Mouse (Mus musculus): ENCODE measurements around the gene Zbtb38. TPM values are rescaled to one million over a fixed set of nuclear protein-coding genes. Genes with fewer than 3 reads are reported as not detected.

Gene Zbtb38
- polyA plus RNA-seq, 1 experiment from 2014 or later = 15.3 TPM

DNA sequence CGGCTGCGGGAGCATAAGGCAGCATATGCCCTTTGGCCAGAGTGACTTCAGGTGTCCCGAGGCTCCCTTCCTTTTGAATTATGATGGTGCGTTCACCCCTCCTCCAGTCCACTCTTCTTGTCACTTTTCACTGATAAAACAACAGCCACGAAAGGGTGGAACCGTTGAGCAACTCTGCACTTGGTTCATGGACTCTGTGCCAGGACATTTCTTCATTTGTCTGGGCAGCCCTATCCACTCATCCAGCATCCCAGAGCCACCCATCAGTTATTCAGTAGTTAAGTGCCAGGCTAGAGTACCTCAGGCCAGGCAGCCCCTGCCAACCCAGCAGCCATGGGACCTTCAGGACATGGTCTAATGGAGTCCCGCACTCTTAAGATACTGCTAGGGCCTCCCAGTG, 114.1 kb downstream of the Zbtb38 start:
- H3K27ac ChIP-seq (replicated peaks) = no peak overlapping the region
- no peak for TF ChIP-seq CTCF (IDR thresholded peaks at IDR 0.05; ENCODE audit: low read depth)
- no peak for TF ChIP-seq EP300 (optimal IDR thresholded peaks at IDR 0.05)
- no peak for DNase-seq (ENCODE audit: low spot score)
- WGBS = 69% methylated on average over 7 of the region's 7 CpGs
- H3K4me1 ChIP-seq (replicated peaks; ENCODE audit: control insufficient read depth, insufficient read depth) = no peaks in the 10 kb centered on the region
- peak; percentile 38; the same call in 1 of the 2 replicates for ATAC-seq (ENCODE audit: low FRiP score, low TSS enrichment)
- no peak overlapping the region for H3K4me2 ChIP-seq (replicated peaks; ENCODE audit: low read depth)
- H3K4me3 ChIP-seq (ENCODE audit: low read depth, low read length) = no peak overlapping the region
- H3K27me3 ChIP-seq (ENCODE audit: control insufficient read depth, insufficient read depth, low read length) = no peaks in the 10 kb centered on the region
- H3K9ac ChIP-seq (ENCODE audit: low read length) = no peak overlapping the region
- H3K9me3 ChIP-seq (ENCODE audit: control insufficient read depth, low read length) = no peaks in the 10 kb centered on the region
- no peaks in the 10 kb centered on the region for H3K36me3 ChIP-seq (ENCODE audit: control insufficient read depth, insufficient read depth, low read length)

GRCm38 (mm10) chr9:96637157-96637548, 115.5 kb downstream of the Zbtb38 start:
- WGBS = 79% methylated on average over 7 of the region's 7 CpGs

DNA sequence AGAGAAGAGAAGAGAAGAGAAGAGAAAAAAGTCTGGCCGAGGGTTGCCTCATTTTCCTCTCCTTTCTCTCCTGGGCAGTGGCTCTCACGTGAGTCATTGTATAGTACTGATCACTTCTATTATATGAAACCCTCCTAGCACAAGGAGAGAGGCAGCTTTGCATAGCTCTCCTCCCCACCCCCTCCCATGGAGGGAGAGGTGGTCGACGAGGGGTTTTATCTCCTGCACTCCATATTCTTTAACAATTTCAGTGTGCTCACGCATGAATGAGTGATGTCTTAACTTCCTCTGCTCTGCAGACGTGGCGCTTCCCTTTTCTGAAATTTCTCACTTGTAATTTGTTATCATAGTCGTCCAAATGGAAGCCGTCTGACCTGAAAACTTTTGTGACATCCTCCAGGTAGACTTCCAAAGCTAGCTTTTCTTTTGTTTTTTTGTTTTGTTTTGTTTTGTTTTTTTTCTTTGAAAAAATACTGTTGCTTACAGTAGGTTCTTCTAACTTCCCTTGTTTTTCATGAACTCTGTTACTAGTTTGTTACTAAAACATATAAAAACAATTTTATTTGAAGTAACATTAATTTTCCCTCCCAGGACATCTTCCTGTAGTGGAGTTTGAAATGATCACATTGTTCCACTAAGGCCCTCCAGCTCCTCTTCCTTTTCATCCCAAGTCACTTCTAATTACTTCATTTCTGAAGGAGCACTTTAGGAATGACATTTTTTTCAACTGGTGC, 116.0 kb downstream of the Zbtb38 start:
- no peak overlapping the region for H3K4me3 ChIP-seq (ENCODE audit: low read depth, low read length)
- no peak overlapping the region for H3K27ac ChIP-seq (replicated peaks)
- no peak for TF ChIP-seq EP300 (optimal IDR thresholded peaks at IDR 0.05)
- TF ChIP-seq CTCF (IDR thresholded peaks at IDR 0.05; ENCODE audit: low read depth) = no peak
- no peaks in the 10 kb centered on the region for H3K36me3 ChIP-seq (ENCODE audit: control insufficient read depth, insufficient read depth, low read length)
- DNase-seq (ENCODE audit: low spot score) (no peak), ATAC-seq (ENCODE audit: low FRiP score, low TSS enrichment) (no peak)
- H3K4me1 ChIP-seq (replicated peaks; ENCODE audit: control insufficient read depth, insufficient read depth) = no peaks in the 10 kb centered on the region
- H3K4me2 ChIP-seq (replicated peaks; ENCODE audit: low read depth) = no peak overlapping the region
- H3K9me3 ChIP-seq (ENCODE audit: control insufficient read depth, low read length) = no peaks in the 10 kb centered on the region
- H3K27me3 ChIP-seq (ENCODE audit: control insufficient read depth, insufficient read depth, low read length) = no peaks in the 10 kb centered on the region
- 55% methylated on average over 9 of the region's 9 CpGs for WGBS
- H3K9ac ChIP-seq (ENCODE audit: low read length) = no peak overlapping the region

More at GRCm38 (mm10) chr9:96637157-96637548, 115.5 kb downstream of the Zbtb38 start:
- Histone ChIP-seq H3K4me2 (replicated peaks; ENCODE audit: low read depth) (no peak overlapping the region), H3K4me3 (ENCODE audit: low read depth, low read length) (no peak overlapping the region), H3K27me3 (ENCODE audit: control insufficient read depth, insufficient read depth, low read length) (no peaks in the 10 kb centered on the region), H3K27ac (replicated peaks) (no peak overlapping the region), H3K9me3 (ENCODE audit: control insufficient read depth, low read length) (no peaks in the 10 kb centered on the region), H3K36me3 (ENCODE audit: control insufficient read depth, insufficient read depth, low read length) (no peaks in the 10 kb centered on the region), H3K9ac (ENCODE audit: low read length) (no peak overlapping the region), H3K4me1 (replicated peaks; ENCODE audit: control insufficient read depth, insufficient read depth) (no peaks in the 10 kb centered on the region)
- no peak for DNase-seq (ENCODE audit: low spot score)
- TF ChIP-seq EP300 (optimal IDR thresholded peaks at IDR 0.05) (no peak), CTCF (IDR thresholded peaks at IDR 0.05; ENCODE audit: low read depth) (no peak)
- no peak for ATAC-seq (ENCODE audit: low FRiP score, low TSS enrichment)

DNA sequence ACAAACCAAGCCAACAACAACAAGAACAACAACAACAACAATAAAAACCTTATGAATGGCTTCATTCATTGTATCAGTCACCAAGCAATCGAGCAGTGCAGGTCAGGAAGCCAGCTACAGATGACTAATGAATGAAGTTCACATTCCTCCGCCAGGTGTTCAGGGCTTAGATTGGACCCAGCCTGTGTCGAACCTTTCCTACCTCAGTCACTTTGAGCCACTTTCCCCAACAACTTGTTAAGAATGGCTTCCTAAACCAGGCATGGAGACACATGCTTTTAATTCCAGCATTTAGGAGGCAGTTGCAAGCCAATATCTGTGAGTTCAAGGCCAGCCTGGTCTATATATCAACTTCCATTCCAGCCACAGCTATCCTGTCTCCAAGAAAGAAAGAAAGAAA, 116.7 kb downstream of the Zbtb38 start:
- WGBS = 56% methylated on average over 3 of the region's 3 CpGs
- Histone ChIP-seq H3K4me2 (replicated peaks; ENCODE audit: low read depth) (no peak overlapping the region), H3K4me1 (replicated peaks; ENCODE audit: control insufficient read depth, insufficient read depth) (no peaks in the 10 kb centered on the region), H3K9ac (ENCODE audit: low read length) (no peak overlapping the region), H3K9me3 (ENCODE audit: control insufficient read depth, low read length) (no peaks in the 10 kb centered on the region), H3K27ac (replicated peaks) (no peak overlapping the region), H3K27me3 (ENCODE audit: control insufficient read depth, insufficient read depth, low read length) (no peaks in the 10 kb centered on the region), H3K36me3 (ENCODE audit: control insufficient read depth, insufficient read depth, low read length) (no peaks in the 10 kb centered on the region), H3K4me3 (ENCODE audit: low read depth, low read length) (no peak overlapping the region)
- TF ChIP-seq CTCF (IDR thresholded peaks at IDR 0.05; ENCODE audit: low read depth) (no peak), EP300 (optimal IDR thresholded peaks at IDR 0.05) (no peak)
- DNase-seq (ENCODE audit: low spot score) (no peak), ATAC-seq (ENCODE audit: low FRiP score, low TSS enrichment) (no peak)

DNA sequence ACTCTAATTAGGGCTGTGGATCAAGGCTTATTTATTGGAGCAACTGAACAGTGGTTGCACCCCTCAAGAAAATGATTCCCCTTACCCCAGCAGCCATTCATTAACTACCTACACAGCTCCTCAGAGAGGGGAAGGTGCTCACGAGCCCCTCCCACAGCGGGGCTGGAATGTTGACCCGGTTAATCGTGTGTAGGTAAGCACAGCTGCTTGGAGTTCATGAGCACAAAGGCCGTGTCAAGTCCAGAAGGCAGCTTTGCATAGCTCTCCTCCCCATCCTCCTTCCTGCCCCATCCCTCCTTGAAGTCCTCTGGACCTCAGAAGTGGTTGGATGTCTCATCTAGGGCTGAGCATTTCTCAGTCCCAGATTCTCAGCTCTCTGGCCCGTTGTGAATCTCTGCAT, 117.5 kb downstream of the Zbtb38 start:
- no peaks in the 10 kb centered on the region for H3K27me3 ChIP-seq (ENCODE audit: control insufficient read depth, insufficient read depth, low read length)
- DNase-seq (ENCODE audit: low spot score) = peak; percentile 76
- no peaks in the 10 kb centered on the region for H3K9me3 ChIP-seq (ENCODE audit: control insufficient read depth, low read length)
- 42% methylated on average over 6 of the region's 6 CpGs for WGBS
- H3K36me3 ChIP-seq (ENCODE audit: control insufficient read depth, insufficient read depth, low read length) = no peaks in the 10 kb centered on the region
- no peak overlapping the region for H3K4me2 ChIP-seq (replicated peaks; ENCODE audit: low read depth)
- no peak overlapping the region for H3K27ac ChIP-seq (replicated peaks)
- no peak overlapping the region for H3K4me3 ChIP-seq (ENCODE audit: low read depth, low read length)
- ATAC-seq (ENCODE audit: low FRiP score, low TSS enrichment) = peak; percentile 13; the same call in 1 of the 2 replicates
- no peak overlapping the region for H3K9ac ChIP-seq (ENCODE audit: low read length)
- no peak for TF ChIP-seq CTCF (IDR thresholded peaks at IDR 0.05; ENCODE audit: low read depth)
- TF ChIP-seq EP300 (optimal IDR thresholded peaks at IDR 0.05) = no peak
- H3K4me1 ChIP-seq (replicated peaks; ENCODE audit: control insufficient read depth, insufficient read depth) = no peaks in the 10 kb centered on the region

- 84% methylated on average over 2 of the region's 2 CpGs for WGBS
- no peaks in the 10 kb centered on the region for H3K27me3 ChIP-seq (ENCODE audit: control insufficient read depth, insufficient read depth, low read length)
- no peaks in the 10 kb centered on the region for H3K4me1 ChIP-seq (replicated peaks; ENCODE audit: control insufficient read depth, insufficient read depth)
- TF ChIP-seq EP300 (optimal IDR thresholded peaks at IDR 0.05) (no peak), CTCF (IDR thresholded peaks at IDR 0.05; ENCODE audit: low read depth) (no peak)
- no peak overlapping the region for H3K4me3 ChIP-seq (ENCODE audit: low read depth, low read length)
- ATAC-seq (ENCODE audit: low FRiP score, low TSS enrichment) (no peak), DNase-seq (ENCODE audit: low spot score) (no peak)
- H3K9me3 ChIP-seq (ENCODE audit: control insufficient read depth, low read length) = no peaks in the 10 kb centered on the region
- no peak overlapping the region for H3K4me2 ChIP-seq (replicated peaks; ENCODE audit: low read depth)
- H3K27ac ChIP-seq (replicated peaks) = no peak overlapping the region
- H3K36me3 ChIP-seq (ENCODE audit: control insufficient read depth, insufficient read depth, low read length) = no peaks in the 10 kb centered on the region
- H3K9ac ChIP-seq (ENCODE audit: low read length) = no peak overlapping the region
These were observed 118.9 kb downstream of the Zbtb38 start for GRCm38 (mm10) chr9:96633771-96634170.

Other genes starting within 250 kb of the Zbtb38 start
- gene Gm28729, start 227.6 kb downstream of the Zbtb38 start, polyA plus RNA-seq (2015; fragmentation: Nextera tagmentation; extraction: Ambion mirVana) = not detected in 2 replicates
- 12.2 and 12.5 TPM in 2 replicates for gene Rasa2, start 121.2 kb downstream of the Zbtb38 start, polyA plus RNA-seq (2015; fragmentation: Nextera tagmentation; extraction: Ambion mirVana)
- gene Pxylp1, start 139.8 kb upstream of the Zbtb38 start, polyA plus RNA-seq (2015; fragmentation: Nextera tagmentation; extraction: Ambion mirVana) = 19.1 TPM in 2 replicates

All from stomach, postnatal 0 days (tissue).